Mouse (Mus musculus) bone marrow, adult 2 months (tissue): ENCODE measurements around the gene Utp14b.

ENCODE experiments used
- CTCF ChIP-seq: fragments of 200-500 bp; IDR thresholded peaks from 2 replicates; pipeline ENCODE4 v1.5.1; 2011; ENCODE audit warnings: low read length, control low read depth; ENCODE audit not compliant: control insufficient read depth, insufficient read depth
- POLR2A ChIP-seq: fragments of 200-500 bp; IDR thresholded peaks from 2 replicates; pipeline ENCODE4 v1.6.1; 2011; ENCODE audit warnings: low read depth, mild to moderate bottlenecking, control low read depth, low read length, borderline replicate concordance; ENCODE audit not compliant: control insufficient read depth

DNA sequence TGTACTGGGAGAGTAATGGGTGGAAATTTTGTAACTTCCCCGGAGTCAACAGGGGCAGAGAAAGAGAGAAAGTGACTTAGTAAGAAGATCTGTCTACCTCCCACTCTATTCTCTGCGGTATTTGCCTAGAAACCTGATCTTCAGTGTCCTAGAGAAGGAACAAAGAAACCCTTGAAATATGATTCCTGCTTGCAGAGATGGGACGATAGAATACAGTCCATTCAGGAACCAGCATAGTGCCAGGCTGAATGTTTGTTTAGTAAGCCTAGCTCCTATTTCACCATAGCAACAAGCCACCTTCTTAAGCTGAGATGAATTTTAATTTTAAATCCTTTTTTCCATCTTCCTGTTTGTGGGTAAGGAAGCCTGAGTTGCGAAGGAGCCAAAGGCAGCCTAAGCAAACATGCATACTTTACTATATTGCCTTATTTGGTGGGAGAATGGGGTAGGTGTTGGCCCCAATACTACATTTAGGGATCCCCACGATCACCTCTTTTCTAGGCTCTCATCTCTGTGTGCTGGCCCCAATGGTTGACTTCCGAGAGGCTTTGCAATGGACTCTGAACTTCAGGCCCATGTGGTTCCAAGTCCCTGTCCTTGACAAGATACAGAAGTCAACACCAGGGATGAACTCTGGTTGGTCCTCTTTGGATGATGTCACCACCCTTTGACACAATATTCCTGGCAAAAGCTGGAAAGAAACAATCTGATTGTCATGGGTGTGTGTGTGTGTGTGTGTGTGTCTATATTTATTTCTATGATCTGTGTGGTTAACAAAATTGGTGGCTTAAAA lies 8.4 kb upstream of the Utp14b start:
- TF ChIP-seq POLR2A (no peak), CTCF (no peak)
